Mouse (Mus musculus) midbrain, embryonic 16.5 days (tissue): ENCODE results near the gene Gm13305. TPM values are rescaled to one million over a fixed set of nuclear protein-coding genes. Genes with fewer than 3 reads are reported as not detected.
"Not testable (repeated sequence)": the region's sequence is repeated elsewhere in the genome, so short reads cannot be mapped to it uniquely, and the experiment has no call there.

Experiments used
- ATAC-seq: fragments of 200-750 bp; cut with Nextera tagmentation; 2 replicates; pipeline ENCODE4 v1.8.0; 2017; ENCODE audit warnings: moderate TSS enrichment
- H3K27ac ChIP-seq: fragments of 300-500 bp; sonication (generic); 2 replicates; pipeline ENCODE4 v1.5.1; 2014; ENCODE audit warnings: mild to moderate bottlenecking, low read length, mixed read lengths
- H3K27me3 ChIP-seq: fragments of 300-500 bp; sonication (generic); 2 replicates; pipeline ENCODE4 v1.6.1; 2014; ENCODE audit warnings: low read depth, low read length, mixed read lengths; ENCODE audit not compliant: control insufficient read depth, insufficient read depth
- H3K36me3 ChIP-seq: fragments of 300-500 bp; sonication (generic); 2 replicates; pipeline ENCODE4 v1.6.1; 2014; ENCODE audit warnings: mild to moderate bottlenecking, low read length, moderate library complexity, mixed read lengths; ENCODE audit not compliant: control insufficient read depth, insufficient read depth
- H3K4me1 ChIP-seq: fragments of 300-500 bp; sonication (generic); 2 replicates; pipeline ENCODE4 v1.6.1; 2014; ENCODE audit warnings: mild to moderate bottlenecking, low read length, mixed read lengths; ENCODE audit not compliant: control insufficient read depth, insufficient read depth
- H3K4me2 ChIP-seq: fragments of 300-500 bp; sonication (generic); 2 replicates; pipeline ENCODE4 v1.6.1; 2014; ENCODE audit warnings: mild to moderate bottlenecking, low read length, mixed read lengths
- H3K4me3 ChIP-seq: fragments of 300-500 bp; sonication (generic); 2 replicates; pipeline ENCODE4 v1.5.1; 2014; ENCODE audit warnings: low read depth, mild to moderate bottlenecking, low read length, moderate library complexity, mixed read lengths
- H3K9ac ChIP-seq: fragments of 300-500 bp; sonication (generic); 2 replicates; pipeline ENCODE4 v1.6.1; 2014; ENCODE audit warnings: low read depth, low read length, mixed read lengths
- H3K9me3 ChIP-seq: fragments of 300-500 bp; sonication (generic); replicated peaks from 2 replicates; pipeline ENCODE4 v1.6.1; 2014; ENCODE audit warnings: mild to moderate bottlenecking, low read length, mixed read lengths; ENCODE audit not compliant: control insufficient read depth, poor library complexity, severe bottlenecking
- WGBS: fragments of 180-500 bp; shearing (Covaris S2); extraction: QIAGEN DNeasy Blood & Tissue Kit; methylation state at CpG from one replicate; pipeline ENCODE4 v1.1.7; 2014; 5-methylcytosine and 5-hydroxymethylcytosine counted together
- polyA plus RNA-seq: library from polyadenylated mRNA; unstranded; fragments of >200 nt; fragmentation: Nextera tagmentation; extraction: Ambion mirVana; gene quantifications from 2 replicates; pipeline ENCODE4 v1.2.1, GENCODE M21; 2015

Gene Gm13305
- polyA plus RNA-seq, result 0.23 TPM in 1 of 2 replicates, not detected in the other

GRCm38 (mm10) chr4:42168503-42168902, at the start of gene Gm13305:
Gene Gm13305, minus strand, starts transcription at chr4:42168603.
- WGBS, result no CpG with 5 or more reads among the region's 7 CpGs

GRCm38 (mm10) chr4:42184980-42185372, 16.6 kb upstream of the Gm13305 start:
- no CpG with 5 or more reads among the region's 25 CpGs for WGBS
- not testable (repeated sequence) for H3K36me3 ChIP-seq, H3K27ac ChIP-seq, H3K4me3 ChIP-seq, H3K4me1 ChIP-seq, H3K4me2 ChIP-seq, H3K9ac ChIP-seq, H3K9me3 ChIP-seq, ATAC-seq, H3K27me3 ChIP-seq

More at GRCm38 (mm10) chr4:42168503-42168902, at the start of gene Gm13305:
- not testable (repeated sequence) for ATAC-seq, H3K27ac ChIP-seq, H3K27me3 ChIP-seq, H3K4me1 ChIP-seq, H3K9me3 ChIP-seq, H3K36me3 ChIP-seq, H3K9ac ChIP-seq, H3K4me3 ChIP-seq, H3K4me2 ChIP-seq

- no CpG with 5 or more reads among the region's 58 CpGs for WGBS
- not testable (repeated sequence) for H3K27ac ChIP-seq, H3K9ac ChIP-seq, H3K9me3 ChIP-seq, H3K4me2 ChIP-seq, H3K4me1 ChIP-seq, H3K27me3 ChIP-seq, H3K36me3 ChIP-seq, H3K4me3 ChIP-seq
- peak; percentile 60 for ATAC-seq
Measured at GRCm38 (mm10) chr4:42184324-42184979, 16.0 kb upstream of the Gm13305 start.

DNA sequence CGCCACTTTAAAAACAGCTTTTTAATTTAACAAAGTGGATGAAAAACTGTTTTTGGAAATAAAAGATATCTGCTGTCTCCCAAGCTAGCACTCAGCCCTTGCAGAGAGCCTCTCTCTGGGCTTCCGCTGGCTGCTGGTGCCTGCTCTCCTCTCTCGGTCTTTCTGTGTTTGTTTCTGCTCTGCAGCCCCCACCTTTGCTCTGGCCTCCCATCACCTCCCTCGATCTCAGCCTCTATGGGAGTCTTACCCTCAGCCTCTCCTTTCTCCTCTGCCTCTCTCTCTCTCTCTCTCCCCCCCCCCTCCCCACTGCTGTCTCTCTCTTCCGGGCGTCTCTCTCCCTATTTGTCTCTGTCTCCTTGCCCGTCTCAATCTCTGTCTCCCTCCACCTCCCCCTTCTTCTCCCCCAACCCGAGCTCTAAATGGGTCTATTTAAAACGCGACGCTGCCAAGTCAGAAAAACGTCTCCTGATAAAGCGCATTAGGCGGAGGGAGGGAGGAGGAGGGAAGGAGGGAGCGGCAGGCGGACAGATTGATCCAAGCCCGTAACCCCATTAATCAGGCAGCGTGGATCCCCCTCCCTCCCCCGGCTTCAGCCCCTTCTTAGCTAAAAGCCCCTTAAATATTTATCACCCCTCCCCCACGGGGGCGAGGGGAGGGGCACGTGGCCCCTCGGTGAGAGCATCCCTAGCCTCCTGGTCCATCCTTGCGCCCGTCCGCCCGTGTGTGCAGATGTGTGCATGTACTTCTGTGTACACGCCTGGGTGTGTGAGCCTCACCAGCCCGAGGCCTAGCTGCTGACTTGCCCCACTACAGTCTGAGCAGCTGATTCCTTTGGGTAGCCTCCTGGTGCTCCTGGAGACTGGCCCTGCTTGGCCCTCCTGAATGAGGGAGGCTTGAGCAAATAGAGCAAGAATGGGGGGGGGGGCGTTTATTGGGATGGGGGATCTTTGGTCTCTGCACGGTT, 15.1 kb upstream of the Gm13305 start:
- H3K4me3 ChIP-seq, H3K27me3 ChIP-seq, H3K4me1 ChIP-seq, H3K9ac ChIP-seq, H3K27ac ChIP-seq, H3K36me3 ChIP-seq, H3K9me3 ChIP-seq, H3K4me2 ChIP-seq: not testable (repeated sequence)
- ATAC-seq, result peak; percentile 72; the same call in 1 of the 2 replicates
- WGBS, result no CpG with 5 or more reads among the region's 31 CpGs

DNA sequence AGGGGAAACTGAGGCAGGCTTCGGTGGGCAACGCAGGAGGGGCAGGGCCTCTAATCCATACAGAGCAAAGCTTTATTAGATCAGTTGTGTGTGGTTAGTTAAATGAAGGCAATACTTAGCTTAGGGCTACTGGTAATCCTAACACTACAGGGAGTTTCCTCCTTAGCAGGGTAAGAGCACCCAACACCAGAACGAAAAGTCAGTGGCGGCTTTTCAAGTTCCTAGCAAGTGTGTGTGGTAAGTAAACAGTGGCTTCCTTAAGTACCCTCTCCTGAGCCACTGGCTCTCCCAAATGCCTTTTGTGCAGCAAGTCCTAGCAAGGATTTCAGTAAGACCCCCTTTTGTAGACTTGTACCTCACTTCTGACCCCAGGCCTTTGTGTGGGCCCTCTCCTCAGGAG, 9.8 kb upstream of the Gm13305 start:
- H3K27me3 ChIP-seq, ATAC-seq, H3K4me2 ChIP-seq, H3K27ac ChIP-seq, H3K9me3 ChIP-seq, H3K4me3 ChIP-seq, H3K4me1 ChIP-seq, H3K36me3 ChIP-seq, H3K9ac ChIP-seq: not testable (repeated sequence)
- WGBS, result no CpG with 5 or more reads among the region's 4 CpGs

GRCm38 (mm10) chr4:42153136-42153535, 15.3 kb downstream of the Gm13305 start, which contains the start of gene Gm13306:
Gene Gm13306, plus strand, starts transcription at chr4:42153436.
- H3K4me1 ChIP-seq, H3K9me3 ChIP-seq, ATAC-seq, H3K27ac ChIP-seq, H3K36me3 ChIP-seq, H3K27me3 ChIP-seq, H3K4me3 ChIP-seq, H3K9ac ChIP-seq, H3K4me2 ChIP-seq: not testable (repeated sequence)
- no CpG with 5 or more reads among the region's 9 CpGs for WGBS

- not testable (repeated sequence) for H3K9me3 ChIP-seq, H3K9ac ChIP-seq, H3K36me3 ChIP-seq, H3K4me1 ChIP-seq, ATAC-seq, H3K4me3 ChIP-seq, H3K27me3 ChIP-seq, H3K4me2 ChIP-seq, H3K27ac ChIP-seq
- WGBS, result no CpG with 5 or more reads among the region's 5 CpGs
Measured at GRCm38 (mm10) chr4:42114517-42114916, 53.9 kb downstream of the Gm13305 start, which contains the start of gene Gm13304. Gene Gm13304, plus strand, starts transcription at chr4:42114817.
